Mouse (Mus musculus): ENCODE results near the gene Trim14.
"Not testable (repeated sequence)": the region's sequence is repeated elsewhere in the genome, so short reads cannot be mapped to it uniquely, and the experiment has no call there.

Trim14 gene

DNA sequence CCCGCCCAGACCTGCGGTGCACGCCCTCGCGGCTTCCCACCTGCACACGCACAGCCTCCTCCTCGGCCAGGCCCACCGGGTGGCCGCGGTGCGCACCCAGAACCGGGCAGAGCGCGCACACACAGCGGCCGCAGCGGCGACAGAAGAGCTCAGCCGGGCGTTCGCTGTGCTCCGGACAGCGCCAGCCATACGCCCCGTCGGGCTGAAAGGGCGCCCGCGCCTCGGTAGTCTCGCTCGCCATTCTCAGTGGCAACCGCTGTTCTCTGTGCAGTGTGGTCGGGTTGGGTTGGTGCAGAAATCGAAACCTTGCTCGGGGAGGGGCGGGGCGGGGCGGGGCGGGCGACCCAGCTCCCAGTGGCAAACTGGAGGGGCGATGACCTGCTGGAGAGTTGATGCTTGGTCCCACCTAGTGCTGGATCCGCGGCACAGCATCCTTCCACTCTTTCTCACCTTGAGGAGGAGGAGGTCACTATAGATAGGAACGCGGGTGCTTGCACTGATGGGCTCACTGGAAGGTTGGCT is at the start of gene Trim14:
Gene Trim14 (minus strand): TSS at position 302 of the 522 bp plus-strand sequence.
- DNase-seq (ENCODE audit: extremely low read depth, low read depth): no peak

DNA sequence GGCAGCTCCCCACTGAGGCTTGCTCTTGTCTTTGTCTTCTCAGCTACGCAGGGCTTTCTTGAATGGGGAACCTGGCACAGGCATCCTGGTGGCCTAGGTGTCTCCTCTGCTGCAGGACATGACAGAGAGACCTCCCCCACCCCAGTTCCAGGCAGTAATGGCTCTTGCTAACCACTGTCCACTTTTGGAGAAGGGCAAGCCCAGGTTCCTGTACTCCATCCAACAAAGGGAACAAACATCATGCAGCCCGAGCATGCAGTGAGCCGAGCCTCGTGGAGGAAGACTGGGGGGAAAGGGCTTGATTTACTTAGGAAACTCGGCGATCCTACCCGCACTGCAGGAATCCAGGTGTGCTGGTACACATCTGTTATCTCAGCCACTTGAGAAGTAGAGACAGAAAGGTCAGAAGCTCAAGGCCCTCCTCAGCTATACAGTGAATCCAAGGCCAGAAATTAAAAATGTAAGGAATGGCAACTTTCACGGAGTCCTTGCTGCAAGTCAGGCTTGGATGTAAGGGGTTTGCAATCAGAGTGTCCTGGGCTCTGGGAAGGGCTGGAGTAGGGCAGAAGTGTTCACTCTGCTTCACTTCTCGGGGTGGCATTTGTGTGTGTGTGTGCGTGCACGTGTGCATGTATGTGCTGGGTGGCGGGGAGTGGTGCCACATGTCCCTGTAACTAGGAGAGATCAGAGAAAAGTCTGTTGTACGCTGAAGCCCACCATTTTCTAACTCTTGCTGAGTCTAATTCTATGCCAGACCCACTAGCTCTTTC is 49.3 kb upstream of the Trim14 start:
- no peak for DNase-seq (ENCODE audit: extremely low read depth, low read depth)

GRCm38 (mm10) chr4:46584536-46584935 is 48.6 kb upstream of the Trim14 start:
- DNase-seq (ENCODE audit: extremely low read depth, low read depth): not testable (repeated sequence)

- DNase-seq (ENCODE audit: extremely low read depth, low read depth): not testable (repeated sequence)
Measured at GRCm38 (mm10) chr4:46584084-46584483, 48.1 kb upstream of the Trim14 start.

DNA sequence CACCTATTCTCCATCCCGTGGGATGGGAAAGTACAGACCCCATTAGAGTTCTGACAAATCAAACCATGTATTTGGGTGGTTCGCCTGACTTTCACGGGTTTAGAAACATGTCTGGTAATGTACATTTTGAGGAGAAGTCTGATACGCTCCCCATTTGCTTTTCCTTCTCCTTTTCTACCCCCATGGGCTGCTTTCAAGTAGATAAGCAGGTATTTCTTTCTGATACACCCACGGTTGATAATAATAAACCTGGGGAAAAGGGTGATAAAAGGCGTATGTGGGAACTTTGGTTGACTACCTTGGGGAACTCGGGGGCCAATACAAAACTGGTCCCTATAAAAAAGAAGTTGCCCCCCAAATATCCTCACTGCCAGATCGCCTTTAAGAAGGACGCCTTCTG is 46.1 kb upstream of the Trim14 start:
- not testable (repeated sequence) for DNase-seq (ENCODE audit: extremely low read depth, low read depth)

GRCm38 (mm10) chr4:46581577-46581976 is 45.6 kb upstream of the Trim14 start:
- DNase-seq (ENCODE audit: extremely low read depth, low read depth): not testable (repeated sequence)

DNA sequence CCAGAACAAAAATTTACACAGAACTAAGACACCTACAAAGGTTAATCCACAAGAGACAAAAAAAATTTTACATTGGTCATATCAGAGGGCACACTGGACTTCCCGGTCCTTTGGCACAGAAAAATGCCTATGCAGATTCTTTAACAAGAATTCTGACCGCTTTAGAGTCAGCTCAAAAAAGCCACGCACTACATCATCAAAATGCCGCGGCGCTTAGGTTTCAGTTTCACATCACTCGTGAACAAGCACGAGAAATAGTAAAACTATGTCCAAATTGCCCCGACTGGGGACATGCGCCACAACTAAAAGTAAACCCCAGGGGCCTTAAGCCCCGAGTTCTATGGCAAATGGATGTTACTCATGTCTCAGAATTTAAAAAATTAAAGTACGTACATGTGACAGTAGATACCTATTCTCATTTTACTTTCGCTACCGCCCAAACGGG is 44.9 kb upstream of the Trim14 start:
- DNase-seq (ENCODE audit: extremely low read depth, low read depth): not testable (repeated sequence)

- not testable (repeated sequence) for DNase-seq (ENCODE audit: extremely low read depth, low read depth)
Measured at GRCm38 (mm10) chr4:46578796-46579346, 42.9 kb upstream of the Trim14 start.

- DNase-seq (ENCODE audit: extremely low read depth, low read depth): no peak
Measured at GRCm38 (mm10) chr4:46578228-46578627, 42.3 kb upstream of the Trim14 start.

GRCm38 (mm10) chr4:46575509-46576284 is 39.8 kb upstream of the Trim14 start:
- not testable (repeated sequence) for DNase-seq (ENCODE audit: extremely low read depth, low read depth)

DNA sequence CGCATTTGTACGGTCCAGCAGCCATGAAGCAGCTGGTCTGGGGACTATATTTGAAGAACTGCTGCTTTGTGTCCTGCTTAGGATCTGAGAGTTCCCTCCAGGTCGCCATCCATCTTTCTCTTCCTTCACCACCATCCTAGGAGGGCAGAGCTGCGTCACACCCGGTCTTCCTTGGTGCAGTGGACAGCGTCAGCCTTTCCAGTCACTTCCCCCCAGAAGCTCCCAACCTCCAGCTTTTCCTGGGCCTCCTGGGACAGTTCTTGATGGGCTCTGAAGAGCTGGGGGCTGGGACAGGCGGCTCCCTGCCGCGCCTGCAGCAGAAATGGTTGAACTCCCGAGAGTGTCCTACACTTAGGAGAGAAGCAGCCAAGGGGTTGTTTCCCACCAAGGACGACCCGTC is 38.9 kb upstream of the Trim14 start:
- DNase-seq (ENCODE audit: extremely low read depth, low read depth): no peak

- DNase-seq (ENCODE audit: extremely low read depth, low read depth): no peak
Measured at GRCm38 (mm10) chr4:46574024-46574753, 38.2 kb upstream of the Trim14 start.

GRCm38 (mm10) chr4:46572616-46573015 is 36.7 kb upstream of the Trim14 start:
- DNase-seq (ENCODE audit: extremely low read depth, low read depth): no peak

- DNase-seq (ENCODE audit: extremely low read depth, low read depth): no peak
Measured at GRCm38 (mm10) chr4:46571744-46572143, 35.8 kb upstream of the Trim14 start.

DNA sequence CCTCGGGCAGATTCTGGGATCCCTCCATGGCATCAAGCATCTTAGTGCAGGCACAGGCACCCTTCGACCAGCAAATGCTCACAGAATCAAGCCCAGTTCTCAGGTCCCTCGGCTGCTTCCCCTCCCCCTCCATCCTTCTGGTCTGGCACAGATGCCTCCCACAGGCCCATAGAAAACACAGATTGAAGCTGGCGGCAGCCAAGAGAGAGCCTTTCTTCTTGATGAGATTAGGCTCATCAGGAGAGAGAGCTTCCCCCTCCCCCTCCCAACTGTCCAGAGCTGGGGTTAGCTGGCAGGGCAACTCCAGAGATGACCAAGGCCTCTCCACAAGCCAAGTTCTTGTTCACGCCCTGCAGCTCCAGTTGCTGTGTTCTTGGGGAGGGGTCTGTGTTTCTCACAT is 33.7 kb upstream of the Trim14 start:
- DNase-seq (ENCODE audit: extremely low read depth, low read depth): no peak

GRCm38 (mm10) chr4:46568169-46568568 is 32.2 kb upstream of the Trim14 start:
- DNase-seq (ENCODE audit: extremely low read depth, low read depth): no peak

DNA sequence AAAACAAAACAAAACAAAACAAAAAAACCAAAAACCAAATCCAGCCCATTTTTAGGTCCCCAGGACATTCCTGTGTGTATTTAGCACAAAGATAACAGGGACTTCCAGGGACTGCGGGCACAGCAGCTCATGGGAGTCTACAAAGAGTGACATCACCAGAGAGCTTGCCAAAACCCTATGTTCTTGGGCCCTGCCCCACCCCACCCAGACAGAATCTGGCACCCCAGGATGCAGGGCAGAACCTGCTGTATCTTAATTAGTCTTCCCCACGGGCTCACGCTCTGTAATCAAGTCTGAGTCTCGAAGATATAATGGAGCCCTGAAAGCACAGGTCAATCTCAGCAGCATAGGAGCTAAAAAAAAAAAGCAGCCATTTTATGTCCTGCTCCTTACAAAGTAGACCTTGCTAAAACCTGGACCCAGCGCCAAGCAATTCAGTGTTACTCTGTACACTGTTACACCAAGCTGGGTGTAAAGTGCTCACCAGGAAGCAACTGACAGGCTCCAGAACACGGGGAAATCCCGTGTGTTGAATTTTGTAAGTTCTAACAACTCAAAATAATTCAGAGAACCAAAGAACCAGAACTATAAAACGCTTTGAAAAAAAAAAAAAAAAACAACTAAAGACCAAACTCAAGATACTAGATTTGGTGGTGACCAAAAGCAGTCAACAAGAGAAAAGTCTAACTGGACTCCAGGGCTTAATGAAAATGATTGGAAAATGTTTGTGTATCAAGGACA is 31.2 kb upstream of the Trim14 start:
- no peak for DNase-seq (ENCODE audit: extremely low read depth, low read depth)

DNA sequence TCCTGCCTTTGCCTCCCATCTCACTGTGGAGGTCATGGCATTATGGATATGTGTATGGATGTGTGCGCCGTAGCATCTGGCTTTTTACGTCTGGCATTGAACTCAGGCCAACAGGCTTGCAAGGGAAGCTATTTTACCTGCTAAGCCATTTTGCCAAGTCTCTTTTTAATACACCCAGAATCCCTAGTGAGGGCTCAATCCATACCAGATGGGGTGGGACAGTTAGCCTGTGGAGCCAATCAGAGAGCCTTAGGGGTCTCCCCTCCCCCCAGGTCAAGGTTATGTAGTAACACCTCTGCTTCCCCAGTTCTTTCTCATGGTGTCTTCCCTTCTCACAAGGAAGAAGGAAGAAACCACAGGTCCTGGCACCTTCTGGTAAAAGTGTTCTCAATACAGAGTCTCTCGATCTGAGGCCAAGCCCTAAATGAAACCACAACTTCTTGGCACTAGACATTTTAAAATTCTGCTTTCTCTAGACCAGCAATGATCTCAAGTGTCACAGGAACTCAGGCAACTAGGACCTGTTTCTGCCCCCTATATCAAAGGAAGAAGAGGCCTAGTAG is 29.5 kb upstream of the Trim14 start:
- no peak for DNase-seq (ENCODE audit: extremely low read depth, low read depth)

DNA sequence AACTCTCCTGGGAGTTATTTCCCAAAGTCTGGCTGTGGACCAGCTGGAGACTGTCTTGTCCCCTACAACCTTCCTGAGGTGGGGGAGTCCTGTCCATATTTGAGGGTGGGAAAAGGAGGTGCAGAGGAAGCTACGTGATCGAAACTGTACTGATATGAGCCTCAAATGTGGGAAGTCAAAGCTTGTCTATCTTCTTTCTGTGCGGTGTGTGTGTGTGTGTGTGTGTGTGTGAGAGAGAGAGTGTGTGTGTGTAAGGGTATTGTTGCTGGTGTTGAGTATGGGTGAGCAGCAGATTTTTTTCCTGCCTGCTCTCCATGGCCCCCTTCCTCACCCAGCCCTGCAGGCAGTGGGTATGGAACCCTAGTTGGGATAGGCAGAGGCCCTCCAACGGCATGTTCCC is 28.3 kb upstream of the Trim14 start:
- no peak for DNase-seq (ENCODE audit: extremely low read depth, low read depth)

- DNase-seq (ENCODE audit: extremely low read depth, low read depth): peak; percentile 94
Measured at GRCm38 (mm10) chr4:46563847-46564246, 27.9 kb upstream of the Trim14 start.
